Mouse (Mus musculus) mesoderm, embryonic 11.5 days (tissue): Measurements from ENCODE around the gene Cdadc1.

Source experiments
- DNase-seq: peaks from one replicate; pipeline ENCODE4 v3.0.0-alpha.2; 2012; ENCODE audit warnings: low read depth, low spot score

Gene Cdadc1

GRCm38 (mm10) chr14:59612920-59613625 is 15.3 kb upstream of the Cdadc1 start:
- DNase-seq: peak; percentile 77

DNA sequence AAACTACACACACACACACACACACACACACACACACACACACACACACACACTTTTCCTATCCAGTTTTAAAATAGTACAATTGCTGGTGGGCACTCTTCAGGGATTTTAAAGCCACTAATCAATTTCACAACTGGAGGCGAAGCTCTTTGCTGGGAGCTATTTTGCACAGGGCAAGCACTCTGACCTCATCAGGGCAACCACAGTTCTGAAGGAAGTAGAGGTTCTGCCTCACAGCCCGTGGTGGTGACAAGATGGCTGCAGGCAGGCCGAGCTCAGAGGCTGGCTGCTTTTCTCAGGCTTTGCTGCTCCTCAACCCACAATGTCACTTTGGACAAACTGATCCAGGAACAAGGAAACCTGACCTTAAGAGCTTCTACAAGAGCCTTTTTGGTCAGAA is 9.3 kb upstream of the Cdadc1 start:
- no peak for DNase-seq

- peak; percentile 74 for DNase-seq
These were observed 8.1 kb upstream of the Cdadc1 start for GRCm38 (mm10) chr14:59605671-59606353.

GRCm38 (mm10) chr14:59604002-59604645 is 6.4 kb upstream of the Cdadc1 start:
- peak; percentile 26 for DNase-seq

DNA sequence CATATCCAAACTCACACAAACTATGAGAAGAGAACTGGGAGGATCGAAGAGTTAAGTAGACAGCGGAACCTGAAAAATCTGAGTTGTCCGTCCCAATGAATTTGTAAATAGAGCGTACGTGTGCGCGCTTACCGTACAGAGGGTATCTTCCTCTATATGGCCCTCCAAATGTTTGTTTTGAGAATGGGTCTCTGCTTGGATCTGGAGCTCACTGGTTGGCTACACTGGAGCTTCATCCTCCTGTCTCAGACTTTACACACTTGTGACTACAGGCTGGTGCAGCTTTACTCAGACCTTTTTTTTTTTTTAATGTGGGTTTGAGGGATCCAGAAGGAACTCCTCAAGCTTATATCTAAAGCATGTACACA is 485 bp upstream of the Cdadc1 start:
- DNase-seq: no peak

DNA sequence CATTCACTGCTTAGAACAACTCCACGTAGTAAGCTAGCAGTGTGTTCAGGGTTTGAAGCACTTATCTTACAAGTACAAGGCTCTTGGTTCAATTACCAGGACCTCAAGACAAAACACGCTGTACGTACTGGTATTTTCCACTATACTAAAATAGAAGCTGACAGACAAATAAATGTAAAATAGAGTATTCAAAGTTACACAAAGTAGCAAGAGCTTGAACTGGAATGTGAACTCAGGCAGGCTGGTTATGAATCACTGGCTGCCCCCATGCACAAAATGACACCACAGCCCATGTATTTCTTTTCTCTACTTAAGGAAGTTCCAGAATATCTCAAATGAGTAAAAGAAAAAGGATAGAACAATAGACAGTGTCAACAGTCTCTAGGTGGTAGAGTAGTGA is 2.8 kb downstream of the Cdadc1 start:
- no peak for DNase-seq

- DNase-seq: no peak
These were observed 5.2 kb downstream of the Cdadc1 start for GRCm38 (mm10) chr14:59592593-59592992.

DNA sequence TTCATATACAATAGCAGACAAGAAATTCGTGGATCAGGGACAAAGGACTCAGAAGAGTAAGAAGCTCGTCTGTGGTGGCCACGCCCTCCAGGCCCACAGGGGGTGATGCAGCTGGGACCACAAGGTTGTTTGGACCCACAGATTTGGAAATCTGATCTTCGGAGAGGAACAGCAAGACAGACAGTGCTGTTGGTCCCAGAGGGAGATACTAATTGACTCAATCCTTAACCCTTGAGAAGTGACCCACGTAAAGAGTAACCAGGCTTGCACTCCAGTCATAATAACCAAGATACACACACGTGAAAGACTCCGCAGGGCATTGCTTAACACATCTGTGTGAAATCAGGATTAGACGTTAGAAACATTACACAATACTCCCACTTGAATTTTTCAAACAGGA is 5.9 kb downstream of the Cdadc1 start:
- DNase-seq: no peak

- DNase-seq: peak; percentile 13
These were observed 7.1 kb downstream of the Cdadc1 start for GRCm38 (mm10) chr14:59590614-59591013.

GRCm38 (mm10) chr14:59576385-59576784 is 21.4 kb downstream of the Cdadc1 start:
- no peak for DNase-seq

- no peak for DNase-seq
These were observed 31.0 kb downstream of the Cdadc1 start for GRCm38 (mm10) chr14:59566756-59567155.

DNA sequence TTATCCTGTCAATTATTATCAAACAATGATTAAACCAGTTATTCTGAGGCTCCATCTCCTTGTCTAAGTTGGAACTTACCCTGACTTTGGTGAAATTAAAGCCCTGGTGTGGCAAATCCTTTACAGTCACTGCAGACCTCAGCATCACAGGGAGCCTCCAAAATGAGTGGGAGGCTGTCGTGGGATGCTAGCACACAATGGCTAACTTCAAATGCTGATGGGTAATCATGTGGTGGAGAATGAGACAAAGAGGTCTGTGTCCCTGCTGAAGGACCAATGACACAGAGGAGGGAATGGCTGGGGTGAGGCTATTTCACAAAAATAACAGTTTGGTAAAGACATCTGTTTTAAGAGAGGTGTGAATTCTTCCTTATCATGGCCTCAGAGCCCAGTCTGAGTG is 39.9 kb downstream of the Cdadc1 start:
- no peak for DNase-seq

DNA sequence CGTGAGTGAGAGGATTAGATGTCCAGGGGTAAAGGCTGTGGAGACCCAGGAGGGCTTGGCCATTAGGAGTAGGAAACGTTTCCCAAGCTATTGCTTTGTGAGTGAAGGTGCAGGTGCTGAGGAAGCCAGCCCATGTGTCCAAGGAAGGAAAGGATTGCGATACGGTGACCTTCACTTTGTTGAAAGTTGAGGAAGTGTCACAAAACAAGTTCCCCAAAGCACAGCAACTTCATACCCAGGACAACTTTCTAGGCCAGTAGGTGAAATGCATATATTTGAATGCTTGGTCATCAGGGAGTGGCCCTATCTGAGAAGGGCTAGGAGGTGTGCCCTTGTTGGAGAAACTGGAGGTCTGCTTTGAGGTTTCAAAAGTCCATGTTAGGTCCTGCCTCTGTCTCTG is 40.7 kb downstream of the Cdadc1 start:
- DNase-seq: no peak

GRCm38 (mm10) chr14:59555928-59556531 is 41.7 kb downstream of the Cdadc1 start:
- DNase-seq: peak; percentile 80

- no peak for DNase-seq
These were observed 42.7 kb downstream of the Cdadc1 start for GRCm38 (mm10) chr14:59555018-59555417.

GRCm38 (mm10) chr14:59554025-59554424 is 43.7 kb downstream of the Cdadc1 start:
- no peak for DNase-seq

DNA sequence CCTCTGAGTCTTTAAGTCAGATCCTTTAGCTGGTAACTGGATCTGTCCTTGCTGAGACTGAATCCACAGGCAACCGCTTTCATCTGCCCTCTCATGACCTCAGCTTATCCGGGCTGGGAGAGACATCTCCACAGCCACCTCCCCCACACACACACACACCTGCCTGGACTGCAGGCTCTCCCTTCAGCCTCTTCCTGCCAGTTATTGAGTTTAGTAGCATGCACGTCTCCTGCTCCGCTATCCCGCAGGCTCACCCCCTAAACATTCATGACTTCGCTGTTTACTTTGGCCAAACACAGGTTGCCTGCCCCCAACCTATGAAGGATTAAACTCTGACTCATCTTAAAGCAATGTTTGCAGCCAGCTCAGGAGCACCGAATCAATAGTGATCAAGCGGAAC is 45.8 kb downstream of the Cdadc1 start:
- peak; percentile 30 for DNase-seq

- DNase-seq: no peak
These were observed 46.9 kb downstream of the Cdadc1 start for GRCm38 (mm10) chr14:59550841-59551240.

GRCm38 (mm10) chr14:59549106-59549505 is 48.7 kb downstream of the Cdadc1 start:
- DNase-seq: no peak

DNA sequence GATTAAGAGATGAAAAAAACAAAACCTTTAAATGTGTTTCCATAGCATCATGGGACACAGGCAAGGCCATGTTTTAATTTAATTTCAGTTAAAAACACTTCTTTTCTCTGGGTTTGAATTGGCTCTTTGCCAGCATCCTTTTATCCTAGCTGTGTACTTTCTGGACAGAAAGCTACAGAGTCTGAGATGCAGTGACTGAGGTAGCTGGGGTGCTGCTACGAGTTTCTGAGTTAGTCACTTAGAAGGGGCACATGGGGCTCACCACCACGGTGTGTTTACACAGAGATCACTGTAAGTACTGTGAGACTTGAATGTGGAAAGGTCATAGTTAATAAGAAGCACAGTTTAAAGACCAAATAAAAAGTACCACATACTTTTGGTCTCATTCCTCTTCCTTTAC is 49.2 kb downstream of the Cdadc1 start:
- DNase-seq: no peak

- DNase-seq: no peak
These were observed 50.2 kb downstream of the Cdadc1 start for GRCm38 (mm10) chr14:59547530-59547929.

DNA sequence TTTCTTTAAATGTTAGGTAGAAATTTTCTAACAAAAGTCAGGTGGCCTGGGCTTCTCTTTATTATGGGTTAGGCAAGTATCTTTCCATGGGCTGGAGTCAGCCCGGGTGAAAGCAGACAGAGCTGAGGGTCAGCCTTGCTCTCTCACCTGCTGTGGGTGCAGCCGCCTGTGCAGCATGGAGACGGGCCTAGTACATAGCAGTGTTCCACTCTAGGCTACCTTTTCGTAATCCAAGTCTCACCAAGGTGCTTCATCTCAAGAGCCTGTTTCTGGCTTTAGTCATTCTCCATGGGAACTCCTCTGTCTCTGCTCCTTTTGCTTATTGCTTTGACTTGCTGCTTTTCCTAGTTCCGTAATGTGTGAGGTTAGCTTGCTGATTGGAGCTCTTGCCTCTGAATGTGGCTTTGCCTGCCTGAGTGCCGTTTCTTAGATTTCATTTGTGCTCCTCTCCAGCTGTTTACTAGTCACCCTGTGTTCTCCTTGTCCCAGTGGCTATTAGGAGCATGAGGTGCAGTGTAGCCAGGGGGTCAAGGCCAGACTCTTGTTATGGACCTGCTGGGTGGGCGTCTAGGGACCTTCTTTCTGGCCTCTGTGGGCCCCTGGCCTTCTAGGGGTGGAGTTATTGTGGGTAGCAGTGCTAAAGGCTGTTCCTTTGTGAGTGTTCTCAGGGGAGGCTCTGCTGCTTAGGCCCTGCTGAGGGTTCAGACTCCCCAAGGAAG is 51.4 kb downstream of the Cdadc1 start:
- DNase-seq: no peak
